Comparison of ENCODE assay signal across 15 mouse cellular contexts in genomic region chr13:34258765-34259164, GRCm38 (mm10).
"Had no signal": no experiment of that assay in that cellular context is flagged by ENCODE, and none has a peak within 500 bp of the region (broad histone marks: within the 10 kb centered on the region; RNA-seq: fewer than 3 reads in every experiment).

No protein-coding gene starts in this region.

- H3K27ac ChIP-seq: liver, embryonic 14.5 days; midbrain, embryonic 10.5 days; midbrain, embryonic 12.5 days; neural tube, embryonic 12.5 days; stomach, embryonic 15.5 days; stomach, postnatal 0 days had no signal

- ATAC-seq: midbrain, embryonic 16.5 days had no signal

- H3K27me3 ChIP-seq: midbrain, embryonic 12.5 days; neural tube, embryonic 12.5 days; stomach, embryonic 15.5 days had no signal

- H3K4me3 ChIP-seq: midbrain, embryonic 10.5 days; midbrain, embryonic 12.5 days; neural tube, embryonic 12.5 days; stomach, embryonic 15.5 days had no signal

- H3K9ac ChIP-seq: liver, embryonic 14.5 days; lung, embryonic 14.5 days; midbrain, embryonic 12.5 days; neural tube, embryonic 12.5 days; stomach, embryonic 15.5 days had no signal

- H3K9me3 ChIP-seq: midbrain, embryonic 10.5 days; midbrain, embryonic 12.5 days; neural tube, embryonic 12.5 days; stomach, embryonic 15.5 days had no signal

- H3K36me3 ChIP-seq: neural tube, embryonic 12.5 days; stomach, embryonic 15.5 days had no signal

- H3K4me2 ChIP-seq: lung, embryonic 14.5 days; midbrain, embryonic 12.5 days; neural tube, embryonic 12.5 days; stomach, embryonic 15.5 days had no signal

- DNase-seq: lung, adult 18-20 months; lung, embryonic 14.5 days; lung, postnatal 10 days; lung, postnatal 4 days; midbrain, embryonic 14.5 days; right cerebral cortex, postnatal 14 days; thymus, adult 2 months; thymus, postnatal 25 days had no signal
